Mouse (Mus musculus): ENCODE measurements around the gene Zfp580. TPM values are rescaled to one million over a fixed set of nuclear protein-coding genes. Genes with fewer than 3 reads are reported as not detected.
A peak's percentile ranks its signal among the peaks of the same experiment; 100 is the strongest.

Zfp580 gene
- polyA plus RNA-seq, 1 experiment from 2014 or later: 48.9 TPM

- H3K4me1 ChIP-seq (ENCODE audit: control insufficient read depth, insufficient read depth, low read length): no peaks in the 10 kb centered on the region
- H3K4me2 ChIP-seq (ENCODE audit: low read depth): no peak overlapping the region
- H3K27ac ChIP-seq (ENCODE audit: low read depth, low read length): no peak overlapping the region
- no peak overlapping the region for H3K9ac ChIP-seq (ENCODE audit: low read length)
- no peak overlapping the region for H3K4me3 ChIP-seq (ENCODE audit: low read depth, low read length)
- H3K36me3 ChIP-seq (ENCODE audit: control insufficient read depth, insufficient read depth, low read length): peaks cover 57% of the 10 kb centered on the region
- H3K9me3 ChIP-seq (ENCODE audit: control insufficient read depth, low read length): peaks cover 23% of the 10 kb centered on the region
- 75% methylated on average over 62 of the region's 63 CpGs for WGBS
- H3K27me3 ChIP-seq (ENCODE audit: control insufficient read depth, insufficient read depth, low read length): 0 out of 2 replicates have a peak, but pooled peaks cover 2% of the 10 kb centered on the region
- DNase-seq (ENCODE audit: low spot score) (no peak), ATAC-seq (ENCODE audit: insufficient read depth, low FRiP score, low TSS enrichment) (no peak)
These were observed 20.6 kb upstream of the Zfp580 start for GRCm38 (mm10) chr7:5030554-5031275.

- H3K9ac ChIP-seq (ENCODE audit: low read length): no peak overlapping the region
- no peaks in the 10 kb centered on the region for H3K4me1 ChIP-seq (ENCODE audit: control insufficient read depth, insufficient read depth, low read length)
- ATAC-seq (ENCODE audit: insufficient read depth, low FRiP score, low TSS enrichment) (no peak), DNase-seq (ENCODE audit: low spot score) (no peak)
- no peak overlapping the region for H3K4me2 ChIP-seq (ENCODE audit: low read depth)
- 72% methylated on average over 46 of the region's 46 CpGs for WGBS
- H3K36me3 ChIP-seq (ENCODE audit: control insufficient read depth, insufficient read depth, low read length): peaks cover 60% of the 10 kb centered on the region
- peaks cover 23% of the 10 kb centered on the region for H3K9me3 ChIP-seq (ENCODE audit: control insufficient read depth, low read length)
- 0 out of 2 replicates have a peak, but pooled peaks cover 2% of the 10 kb centered on the region for H3K27me3 ChIP-seq (ENCODE audit: control insufficient read depth, insufficient read depth, low read length)
- no peak overlapping the region for H3K27ac ChIP-seq (ENCODE audit: low read depth, low read length)
- no peak overlapping the region for H3K4me3 ChIP-seq (ENCODE audit: low read depth, low read length)
These were observed 19.8 kb upstream of the Zfp580 start for GRCm38 (mm10) chr7:5031496-5031895.

- 88% methylated on average over 3 of the region's 3 CpGs for WGBS
- H3K4me1 ChIP-seq (ENCODE audit: control insufficient read depth, insufficient read depth, low read length): no peaks in the 10 kb centered on the region
- no peak within 1 kb of the TSS for H3K9ac ChIP-seq (ENCODE audit: low read length)
- DNase-seq (ENCODE audit: low spot score) (no peak), ATAC-seq (ENCODE audit: insufficient read depth, low FRiP score, low TSS enrichment) (no peak)
- H3K4me2 ChIP-seq (ENCODE audit: low read depth): no peak within 1 kb of the TSS
- peaks cover 50% of the 10 kb centered on the region for H3K36me3 ChIP-seq (ENCODE audit: control insufficient read depth, insufficient read depth, low read length)
- H3K9me3 ChIP-seq (ENCODE audit: control insufficient read depth, low read length): peaks cover 23% of the 10 kb centered on the region
- H3K27me3 ChIP-seq (ENCODE audit: control insufficient read depth, insufficient read depth, low read length): 0 out of 2 replicates have a peak, but pooled peaks cover 2% of the 10 kb centered on the region
- no peak within 1 kb of the TSS for H3K27ac ChIP-seq (ENCODE audit: low read depth, low read length)
- no peak within 1 kb of the TSS for H3K4me3 ChIP-seq (ENCODE audit: low read depth, low read length)
These were observed 17.5 kb upstream of the Zfp580 start, which contains the start of gene 4632433K11Rik for GRCm38 (mm10) chr7:5033818-5034217. Gene 4632433K11Rik, plus strand, starts transcription at chr7:5034118.

GRCm38 (mm10) chr7:5035628-5036027 lies 15.7 kb upstream of the Zfp580 start:
- Histone ChIP-seq H3K4me3 (ENCODE audit: low read depth, low read length) (no peak overlapping the region), H3K9me3 (ENCODE audit: control insufficient read depth, low read length) (peaks cover 10% of the 10 kb centered on the region), H3K4me1 (ENCODE audit: control insufficient read depth, insufficient read depth, low read length) (no peaks in the 10 kb centered on the region), H3K27me3 (ENCODE audit: control insufficient read depth, insufficient read depth, low read length) (no peaks in the 10 kb centered on the region), H3K9ac (ENCODE audit: low read length) (no peak overlapping the region), H3K27ac (ENCODE audit: low read depth, low read length) (no peak overlapping the region), H3K4me2 (ENCODE audit: low read depth) (no peak overlapping the region), H3K36me3 (ENCODE audit: control insufficient read depth, insufficient read depth, low read length) (peaks cover 32% of the 10 kb centered on the region)
- DNase-seq (ENCODE audit: low spot score): no peak
- 97% methylated on average over 17 of the region's 17 CpGs for WGBS
- ATAC-seq (ENCODE audit: insufficient read depth, low FRiP score, low TSS enrichment): no peak

GRCm38 (mm10) chr7:5036136-5036535 lies 15.2 kb upstream of the Zfp580 start:
- H3K36me3 ChIP-seq (ENCODE audit: control insufficient read depth, insufficient read depth, low read length): peaks cover 27% of the 10 kb centered on the region
- WGBS: 97% methylated on average over 9 of the region's 9 CpGs

GRCm38 (mm10) chr7:5037026-5037425 lies 14.3 kb upstream of the Zfp580 start:
- Histone ChIP-seq H3K27ac (ENCODE audit: low read depth, low read length) (no peak overlapping the region), H3K4me2 (ENCODE audit: low read depth) (no peak overlapping the region), H3K36me3 (ENCODE audit: control insufficient read depth, insufficient read depth, low read length) (peaks cover 18% of the 10 kb centered on the region), H3K9ac (ENCODE audit: low read length) (no peak overlapping the region), H3K9me3 (ENCODE audit: control insufficient read depth, low read length) (no peaks in the 10 kb centered on the region), H3K27me3 (ENCODE audit: control insufficient read depth, insufficient read depth, low read length) (no peaks in the 10 kb centered on the region), H3K4me1 (ENCODE audit: control insufficient read depth, insufficient read depth, low read length) (no peaks in the 10 kb centered on the region), H3K4me3 (ENCODE audit: low read depth, low read length) (no peak overlapping the region)
- ATAC-seq (ENCODE audit: insufficient read depth, low FRiP score, low TSS enrichment): no peak
- WGBS: 90% methylated on average over 7 of the region's 7 CpGs
- no peak for DNase-seq (ENCODE audit: low spot score)

More at GRCm38 (mm10) chr7:5036136-5036535, 15.2 kb upstream of the Zfp580 start:
- Histone ChIP-seq H3K27me3 (ENCODE audit: control insufficient read depth, insufficient read depth, low read length) (no peaks in the 10 kb centered on the region), H3K9me3 (ENCODE audit: control insufficient read depth, low read length) (peaks cover 5% of the 10 kb centered on the region), H3K4me2 (ENCODE audit: low read depth) (no peak overlapping the region), H3K27ac (ENCODE audit: low read depth, low read length) (no peak overlapping the region), H3K4me1 (ENCODE audit: control insufficient read depth, insufficient read depth, low read length) (no peaks in the 10 kb centered on the region), H3K9ac (ENCODE audit: low read length) (no peak overlapping the region), H3K4me3 (ENCODE audit: low read depth, low read length) (no peak overlapping the region)
- ATAC-seq (ENCODE audit: insufficient read depth, low FRiP score, low TSS enrichment) (no peak), DNase-seq (ENCODE audit: low spot score) (no peak)

GRCm38 (mm10) chr7:5037467-5037866 lies 13.9 kb upstream of the Zfp580 start:
- no peak for ATAC-seq (ENCODE audit: insufficient read depth, low FRiP score, low TSS enrichment)
- H3K4me2 ChIP-seq (ENCODE audit: low read depth): no peak overlapping the region; the same call in 1 of the 2 replicates
- no peaks in the 10 kb centered on the region for H3K9me3 ChIP-seq (ENCODE audit: control insufficient read depth, low read length)
- no peak for DNase-seq (ENCODE audit: low spot score)
- no peaks in the 10 kb centered on the region for H3K4me1 ChIP-seq (ENCODE audit: control insufficient read depth, insufficient read depth, low read length)
- H3K27ac ChIP-seq (ENCODE audit: low read depth, low read length): peak overlapping the region; percentile 89
- H3K27me3 ChIP-seq (ENCODE audit: control insufficient read depth, insufficient read depth, low read length): no peaks in the 10 kb centered on the region
- H3K9ac ChIP-seq (ENCODE audit: low read length): no peak overlapping the region
- peak overlapping the region; percentile 43 for H3K4me3 ChIP-seq (ENCODE audit: low read depth, low read length)
- WGBS: 88% methylated on average over 8 of the region's 8 CpGs
- peaks cover 14% of the 10 kb centered on the region for H3K36me3 ChIP-seq (ENCODE audit: control insufficient read depth, insufficient read depth, low read length)

- Histone ChIP-seq H3K9me3 (ENCODE audit: control insufficient read depth, low read length) (no peaks in the 10 kb centered on the region), H3K9ac (ENCODE audit: low read length) (peak within 1 kb of the TSS; percentile 58), H3K36me3 (ENCODE audit: control insufficient read depth, insufficient read depth, low read length) (peaks cover 6% of the 10 kb centered on the region), H3K27me3 (ENCODE audit: control insufficient read depth, insufficient read depth, low read length) (no peaks in the 10 kb centered on the region), H3K27ac (ENCODE audit: low read depth, low read length) (peak within 1 kb of the TSS; percentile 89), H3K4me1 (ENCODE audit: control insufficient read depth, insufficient read depth, low read length) (no peaks in the 10 kb centered on the region), H3K4me2 (ENCODE audit: low read depth) (peak within 1 kb of the TSS; percentile 38), H3K4me3 (ENCODE audit: low read depth, low read length) (peak within 1 kb of the TSS; percentile 43)
- WGBS: under 1% methylated on average over 48 of the region's 48 CpGs
- DNase-seq (ENCODE audit: low spot score) (peak; percentile 93), ATAC-seq (ENCODE audit: insufficient read depth, low FRiP score, low TSS enrichment) (peak; percentile 94)
These were observed 13.1 kb upstream of the Zfp580 start, which contains the start of gene Zfp784 for GRCm38 (mm10) chr7:5038109-5038732. Gene Zfp784, minus strand, starts transcription at chr7:5038446.

Measured in neural tube, embryonic 11.5 days (tissue).